Mouse (Mus musculus): ENCODE measurements around the gene Ceacam1. TPM values are rescaled to one million over a fixed set of nuclear protein-coding genes. Genes with fewer than 3 reads are reported as not detected.
"Not testable (repeated sequence)": the region's sequence is repeated elsewhere in the genome, so short reads cannot be mapped to it uniquely, and the experiment has no call there.

Gene Ceacam1
- total RNA-seq, 2 experiments from 2014 or later, result 18.5 to 43.8 TPM

DNA sequence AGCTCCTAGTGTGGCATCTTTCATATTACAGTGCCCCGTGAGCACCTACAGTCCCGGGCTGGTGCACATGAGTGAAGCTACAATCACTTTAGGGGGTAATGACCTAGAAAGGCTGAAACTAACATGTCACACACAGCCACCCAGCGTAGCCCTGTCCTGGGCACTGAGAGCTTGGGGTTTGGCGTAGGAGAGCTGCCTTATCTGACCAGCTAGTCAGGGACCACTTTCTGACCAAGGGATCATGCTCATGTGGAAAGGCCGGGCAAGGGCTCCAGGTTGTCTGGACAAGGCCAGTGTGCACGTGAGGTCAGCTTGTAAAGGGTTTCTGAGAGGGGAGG, 36.6 kb downstream of the Ceacam1 start:
- no peak for ATAC-seq (replicated peaks; ENCODE audit: poor library complexity, severe bottlenecking)

DNA sequence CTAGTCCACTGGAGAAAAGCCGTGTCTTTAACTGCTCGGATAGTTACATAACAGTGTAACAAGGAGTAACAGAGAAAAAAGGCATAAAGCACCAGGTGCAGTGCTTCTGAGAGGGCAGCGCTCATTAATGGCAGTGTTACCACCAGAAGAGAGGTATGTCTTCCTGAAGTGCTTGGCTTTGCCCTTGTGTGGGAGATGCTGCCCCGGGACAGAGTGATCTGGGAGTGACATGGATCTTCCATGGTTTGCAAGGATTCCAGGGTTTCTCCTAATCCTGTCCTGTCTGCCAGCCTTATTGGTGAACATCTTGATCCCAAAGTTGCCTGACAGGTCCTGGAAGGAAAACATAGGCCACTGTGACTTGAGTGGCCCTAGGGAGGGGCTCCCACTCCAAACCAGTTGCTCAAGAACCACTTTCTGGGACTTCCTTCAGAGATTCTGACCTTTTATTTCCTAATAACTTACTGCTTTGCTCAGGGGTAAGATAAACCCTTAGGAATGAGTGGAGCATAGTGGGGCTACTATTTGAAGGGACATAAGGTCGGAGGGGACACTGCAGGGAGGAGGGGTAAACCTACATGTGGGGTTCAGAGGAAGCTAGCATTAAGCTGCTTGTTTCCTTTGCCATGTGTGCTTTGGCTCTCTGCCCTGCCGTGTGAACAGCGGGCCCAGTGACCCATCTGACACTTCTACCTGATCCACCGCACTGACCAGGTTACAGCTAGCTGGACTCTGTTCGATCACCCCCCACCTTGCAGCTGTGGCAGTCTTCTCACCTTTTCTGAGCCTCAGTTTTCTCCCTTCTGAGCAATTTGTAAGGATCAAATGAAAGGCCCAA, 37.2 kb downstream of the Ceacam1 start:
- ATAC-seq (replicated peaks; ENCODE audit: poor library complexity, severe bottlenecking), result 0 out of 2 replicates have a peak, but pooled peaks have one; percentile 5

DNA sequence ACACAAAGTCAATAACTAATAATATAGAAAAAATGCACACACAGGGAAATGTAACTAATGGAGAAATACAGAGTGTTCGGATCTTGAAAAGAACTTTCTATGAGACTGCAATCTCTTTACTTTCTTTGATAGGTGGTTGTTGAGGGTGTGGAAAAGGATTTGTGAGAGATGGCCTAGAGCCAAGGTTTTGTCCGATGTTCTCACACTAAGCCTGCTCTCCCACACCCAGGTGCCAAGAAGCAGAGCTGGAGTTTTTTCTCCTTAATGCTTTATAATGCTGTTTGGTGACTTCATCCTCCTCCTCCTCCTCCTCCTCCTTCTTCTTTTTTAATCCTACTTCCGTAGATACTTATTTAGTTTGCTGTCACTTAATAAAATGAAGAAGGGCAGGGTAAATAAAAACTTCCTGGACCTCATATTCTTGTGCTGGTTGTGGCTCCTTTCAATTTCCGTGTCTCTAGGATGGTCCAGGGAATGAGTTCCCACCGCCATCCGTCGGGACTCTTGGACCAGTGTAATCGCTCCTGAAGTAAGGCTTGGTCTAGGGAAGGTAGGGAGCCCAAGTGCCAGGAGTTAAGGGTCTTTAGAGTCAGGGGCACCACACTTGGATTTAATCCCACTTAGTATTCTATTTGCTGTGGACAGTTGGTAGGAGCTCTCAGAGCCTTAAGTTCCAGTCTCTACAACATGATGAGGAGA, 38.1 kb downstream of the Ceacam1 start:
- ATAC-seq (replicated peaks; ENCODE audit: poor library complexity, severe bottlenecking), result no peak

DNA sequence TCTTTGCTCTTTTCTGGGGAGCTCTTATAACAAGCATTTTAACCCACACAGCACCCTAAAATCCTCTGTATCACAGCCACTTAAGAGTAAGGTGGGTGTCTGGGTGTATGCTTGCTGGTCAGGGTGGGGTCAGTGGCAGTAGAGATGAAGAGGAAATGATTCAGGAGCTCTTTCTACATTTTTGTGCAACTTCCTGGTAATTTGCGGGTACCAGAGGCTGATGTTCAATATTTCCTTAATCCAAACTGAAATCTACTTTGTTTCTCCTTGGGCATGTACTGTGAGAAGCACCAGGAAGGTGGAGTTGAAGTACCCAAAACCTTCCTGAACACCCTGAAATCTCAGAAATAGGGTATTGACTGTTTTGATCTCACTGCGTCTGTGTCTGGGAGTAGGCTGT, 40.7 kb downstream of the Ceacam1 start:
- peak; percentile 75 for ATAC-seq (replicated peaks; ENCODE audit: poor library complexity, severe bottlenecking)

DNA sequence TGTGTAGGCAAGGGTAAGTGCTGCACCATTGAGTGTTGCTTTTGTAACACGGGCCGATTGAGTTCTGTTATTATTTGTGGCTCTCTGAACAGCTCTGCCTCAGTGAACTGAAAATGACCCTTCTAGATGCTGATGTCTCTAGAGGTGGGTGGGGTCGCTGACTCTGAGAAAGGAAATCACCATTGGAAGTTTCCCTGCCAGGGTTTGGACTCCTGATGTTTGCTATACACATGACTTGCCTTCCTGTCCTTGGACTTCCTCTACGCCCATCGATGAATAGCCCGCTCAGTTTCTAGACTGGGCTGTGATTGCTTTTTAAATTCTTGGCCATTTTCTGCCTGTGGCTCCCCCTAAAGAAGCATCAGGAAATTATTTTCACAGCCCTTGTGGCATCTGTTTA, 41.2 kb downstream of the Ceacam1 start:
- no peak for ATAC-seq (replicated peaks; ENCODE audit: poor library complexity, severe bottlenecking)

DNA sequence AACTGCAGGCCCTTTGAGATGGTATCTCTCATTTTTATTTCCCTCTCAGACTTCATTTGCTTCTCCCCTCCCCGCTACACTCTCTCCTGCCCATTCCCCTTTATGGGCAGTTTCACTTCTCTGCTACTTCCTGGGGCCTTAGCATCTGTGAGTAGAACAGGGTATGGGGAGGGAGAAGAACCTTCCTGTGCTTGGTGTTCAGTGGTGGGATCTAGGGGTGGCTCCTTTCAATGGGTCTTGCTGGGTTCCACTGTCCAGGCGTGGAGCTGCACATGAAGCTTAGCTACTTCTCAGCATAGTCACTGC, 41.9 kb downstream of the Ceacam1 start:
- ATAC-seq (replicated peaks; ENCODE audit: poor library complexity, severe bottlenecking), result peak; percentile 53

DNA sequence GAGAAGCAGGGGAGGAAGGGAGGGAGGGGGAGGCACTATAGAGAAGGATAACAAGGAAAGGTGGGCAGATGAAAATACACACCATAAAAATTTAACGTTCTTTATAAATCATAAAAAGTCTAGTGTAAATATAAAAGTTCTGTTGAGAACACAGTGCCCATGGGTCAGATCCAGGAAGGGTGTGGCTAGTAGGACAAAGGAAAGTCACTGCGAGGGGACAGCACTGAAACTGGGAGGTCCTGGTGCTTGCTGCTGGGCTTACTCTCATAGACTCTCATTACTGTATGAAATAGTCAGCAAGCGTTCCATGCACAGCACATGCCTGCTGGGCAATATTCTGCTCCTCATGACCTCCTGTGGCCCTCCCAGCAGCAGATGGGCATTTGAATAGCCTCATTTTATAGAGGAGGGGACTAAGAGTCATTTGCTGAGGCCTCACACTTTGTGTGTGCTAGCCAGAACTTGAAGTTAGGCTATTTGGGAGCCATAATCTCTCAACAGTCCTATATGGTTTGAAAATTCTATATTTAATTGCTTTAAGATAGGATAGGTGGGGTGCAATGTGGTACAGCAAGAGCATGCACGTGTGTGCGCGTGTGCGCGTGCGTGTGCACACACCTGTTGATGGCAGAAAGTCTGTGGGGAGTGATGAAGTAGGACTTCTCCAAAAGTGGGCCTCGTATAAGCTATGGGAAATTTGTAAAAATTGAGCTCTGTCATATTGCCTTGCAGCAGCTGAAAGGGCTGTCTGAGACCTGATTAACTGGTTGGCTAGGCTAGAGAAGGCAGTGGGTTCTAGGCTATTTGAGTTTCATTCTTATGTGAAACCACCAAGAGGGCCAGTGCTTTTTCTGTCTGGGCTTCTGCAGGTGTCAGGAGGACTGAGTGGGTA, 42.5 kb downstream of the Ceacam1 start:
- no peak for ATAC-seq (replicated peaks; ENCODE audit: poor library complexity, severe bottlenecking)

DNA sequence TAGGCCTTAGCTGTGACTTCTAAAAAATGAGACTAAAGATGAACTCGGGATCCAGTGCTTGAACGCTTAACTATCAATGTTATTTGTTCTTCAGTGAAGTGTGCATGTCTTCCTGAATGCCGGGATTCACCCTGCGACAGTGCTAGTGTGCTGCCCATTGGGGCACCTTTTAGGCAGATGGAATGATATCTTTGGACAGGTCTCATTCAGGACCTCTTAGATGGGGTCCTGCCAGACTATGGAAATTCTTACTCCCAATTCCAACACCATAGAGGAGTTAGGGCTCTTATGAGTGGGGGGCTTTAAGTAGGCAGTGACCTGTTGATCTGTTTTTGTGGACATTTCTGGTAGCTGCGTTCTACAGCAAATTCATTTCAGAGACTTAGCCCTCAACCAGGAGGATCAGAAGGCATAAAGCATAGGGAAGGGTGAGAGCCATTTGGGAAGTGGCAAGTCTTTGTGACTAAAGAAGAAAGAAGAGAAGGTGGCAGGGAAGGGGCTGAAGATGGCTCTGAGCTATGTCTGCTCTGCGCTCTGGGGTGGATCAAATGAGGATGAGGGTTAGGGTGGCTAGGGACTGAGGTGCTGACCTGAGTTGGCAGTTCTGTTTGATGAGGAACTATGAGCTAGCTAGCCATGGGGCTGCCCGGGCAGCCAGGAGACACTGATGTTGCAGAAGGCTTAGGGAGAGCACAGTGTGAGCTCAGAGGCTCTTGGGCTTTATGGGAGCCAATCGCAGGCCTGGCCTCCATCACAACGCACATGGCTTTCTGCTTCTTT, 43.4 kb downstream of the Ceacam1 start:
- ATAC-seq (replicated peaks; ENCODE audit: poor library complexity, severe bottlenecking), result no peak

DNA sequence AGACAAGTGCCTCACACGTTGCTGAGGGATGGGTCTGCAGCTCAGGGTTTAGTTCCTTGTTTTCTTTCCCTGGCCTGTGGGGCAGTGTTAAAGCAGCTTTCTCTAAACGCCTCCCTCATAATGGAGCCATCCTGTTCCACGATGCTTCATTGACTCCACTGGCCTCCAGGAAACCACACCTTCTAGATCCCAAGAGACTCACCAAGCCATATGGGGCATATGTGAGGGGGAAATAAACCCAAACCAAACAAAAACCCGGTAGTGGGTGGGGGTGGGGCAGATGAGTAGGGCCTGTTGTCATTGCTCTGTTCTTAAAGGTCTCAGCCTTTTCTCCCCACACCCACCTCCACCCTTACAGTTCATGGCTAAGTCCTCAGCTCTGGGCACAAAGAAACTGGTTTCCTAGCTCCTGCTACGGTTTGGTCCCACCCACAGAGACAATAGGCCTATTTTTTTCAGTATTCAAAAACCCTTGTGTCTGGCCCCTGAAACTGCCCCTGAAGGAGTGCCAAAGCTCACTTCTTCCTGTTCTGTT, 44.3 kb downstream of the Ceacam1 start:
- ATAC-seq (replicated peaks; ENCODE audit: poor library complexity, severe bottlenecking), result peak; percentile 60

DNA sequence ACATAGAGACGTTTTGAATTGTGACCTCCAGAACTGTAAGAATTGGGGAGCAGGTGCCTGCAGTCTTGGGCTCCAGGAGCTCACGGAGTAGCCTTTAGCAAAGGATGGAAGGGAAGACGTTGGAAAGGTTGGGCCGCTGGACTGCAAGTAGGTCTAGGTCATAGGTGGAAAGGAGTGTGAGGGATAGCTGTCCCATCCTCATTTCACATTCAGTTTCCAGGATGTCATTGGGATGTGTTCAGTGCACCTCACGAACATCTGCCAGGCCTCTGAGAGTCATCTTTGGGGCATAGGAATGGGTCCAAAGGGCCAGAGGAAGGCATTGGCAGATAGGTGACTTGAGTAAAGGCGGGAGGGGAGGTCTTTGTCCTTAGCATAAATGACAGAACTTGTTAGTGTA, 45.0 kb downstream of the Ceacam1 start:
- ATAC-seq (replicated peaks; ENCODE audit: poor library complexity, severe bottlenecking), result no peak

DNA sequence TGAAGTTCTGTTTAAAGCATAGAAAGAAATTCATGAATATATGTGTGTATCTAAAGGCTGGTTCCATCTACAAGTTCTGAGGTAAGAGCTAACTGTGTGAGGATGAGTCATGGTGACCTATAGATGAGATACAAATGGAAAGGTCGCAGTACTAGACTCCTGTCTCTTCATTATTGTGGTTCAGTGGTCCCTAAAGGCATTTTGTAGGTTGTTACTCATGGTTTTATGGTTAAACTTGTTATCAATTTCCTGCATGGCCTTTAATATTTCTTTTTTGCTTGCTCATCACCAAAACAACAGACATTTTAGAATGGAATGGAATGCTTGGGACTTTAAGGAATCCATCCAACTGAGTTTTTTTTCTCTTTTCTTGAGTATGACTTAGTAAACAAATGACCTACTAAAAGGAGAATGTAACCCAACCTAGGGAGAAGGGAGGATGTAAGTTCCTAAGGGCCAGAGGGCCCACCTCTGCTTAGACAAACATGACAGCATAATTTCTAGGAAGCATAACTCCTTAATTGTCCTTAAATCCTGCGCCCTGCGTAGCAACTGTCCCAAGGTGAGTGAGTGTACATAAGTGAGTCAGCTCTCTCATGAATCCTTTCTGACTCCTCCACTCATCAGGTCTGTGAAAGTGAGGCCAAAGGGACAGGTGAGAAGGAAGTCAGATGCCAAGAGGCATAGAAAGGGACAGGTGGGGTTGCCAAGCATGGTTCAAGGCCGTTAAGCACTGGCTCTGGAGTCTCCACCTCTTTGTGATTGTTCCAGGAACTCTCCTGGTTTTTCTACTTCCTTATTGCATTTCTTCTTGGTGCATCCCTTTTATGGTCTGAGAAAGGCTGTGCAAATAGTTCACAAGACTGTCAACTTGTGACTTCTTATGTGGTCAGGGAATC, 47.3 kb downstream of the Ceacam1 start:
- ATAC-seq (replicated peaks; ENCODE audit: poor library complexity, severe bottlenecking), result no peak

DNA sequence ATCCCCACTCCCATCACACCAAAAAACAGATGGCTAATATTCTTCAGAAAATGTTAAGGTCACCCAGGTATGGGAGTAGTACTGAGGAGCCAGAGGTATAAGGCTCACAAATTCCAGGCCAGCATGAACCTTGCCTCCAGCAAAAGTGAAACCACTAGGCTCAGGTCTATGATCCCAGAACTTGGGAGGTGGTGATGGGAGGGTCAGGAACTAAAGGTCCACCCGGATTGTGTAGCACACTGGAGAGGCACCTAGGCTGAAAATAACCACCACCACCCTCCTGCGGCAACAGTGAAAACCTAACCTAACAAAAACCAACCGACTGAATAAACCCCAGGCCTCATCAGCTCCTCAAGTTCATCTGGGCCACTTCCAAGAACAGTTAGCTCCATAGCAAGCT, 49.1 kb downstream of the Ceacam1 start:
- ATAC-seq (replicated peaks; ENCODE audit: poor library complexity, severe bottlenecking), result no peak

DNA sequence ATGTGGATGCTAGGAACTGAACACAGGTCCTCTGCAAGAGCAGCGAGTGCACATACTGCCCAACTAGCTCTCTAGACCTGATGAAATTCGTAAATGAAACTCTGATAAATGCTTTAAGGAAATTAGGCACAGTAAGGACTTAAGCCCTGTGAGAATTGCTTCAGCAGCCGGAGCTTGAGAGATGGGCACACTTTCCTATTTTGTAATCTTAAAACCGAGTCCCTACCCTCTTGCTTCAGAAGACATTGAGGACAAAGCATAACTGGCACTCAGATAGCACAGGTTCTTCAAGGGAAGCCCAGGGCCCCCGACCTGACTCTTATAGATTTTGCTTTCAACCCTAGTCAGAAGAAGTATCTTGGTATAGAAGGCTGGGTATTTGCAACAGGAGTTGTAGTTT, 50.3 kb downstream of the Ceacam1 start:
- peak; percentile 86 for ATAC-seq (replicated peaks; ENCODE audit: poor library complexity, severe bottlenecking)

DNA sequence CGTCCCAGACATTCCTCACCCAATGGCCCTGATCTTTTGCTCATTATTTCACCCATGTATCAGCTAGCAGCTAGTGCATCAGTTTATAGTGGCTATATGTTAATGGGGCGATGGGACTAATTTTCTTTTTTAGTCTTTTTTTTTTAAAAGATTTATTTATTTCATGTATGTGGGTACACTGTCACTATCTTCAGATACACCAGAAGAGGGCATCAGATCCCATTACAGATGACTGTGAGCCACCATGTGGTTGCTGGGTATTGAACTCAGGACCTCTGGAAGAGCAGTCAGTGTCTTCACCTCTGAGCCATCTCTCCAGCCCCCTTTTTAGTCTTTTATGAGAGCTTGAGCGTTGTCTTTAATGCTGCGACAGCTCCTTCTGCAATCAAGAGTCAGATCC, 51.0 kb downstream of the Ceacam1 start:
- not testable (repeated sequence) for ATAC-seq (replicated peaks; ENCODE audit: poor library complexity, severe bottlenecking)

DNA sequence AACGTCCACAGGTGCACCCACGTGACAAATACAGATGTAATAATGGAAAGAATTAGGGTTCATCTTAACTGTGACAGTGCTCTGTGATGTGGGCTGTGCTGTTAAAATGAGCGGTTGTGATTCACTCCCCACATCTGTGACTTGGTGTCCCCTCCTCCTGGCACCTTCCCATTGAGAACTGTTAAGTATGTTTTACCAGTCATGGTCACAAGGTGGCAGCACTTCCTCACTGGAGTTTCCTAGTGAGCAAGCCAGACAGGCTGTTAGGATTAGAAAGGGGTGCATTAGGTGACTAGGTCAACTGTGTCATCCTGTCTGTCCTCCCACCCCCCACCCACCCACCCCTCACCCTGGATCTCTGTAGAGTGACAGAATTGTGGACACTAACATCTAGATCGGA, 53.0 kb downstream of the Ceacam1 start:
- peak; percentile 74 for ATAC-seq (replicated peaks; ENCODE audit: poor library complexity, severe bottlenecking)

DNA sequence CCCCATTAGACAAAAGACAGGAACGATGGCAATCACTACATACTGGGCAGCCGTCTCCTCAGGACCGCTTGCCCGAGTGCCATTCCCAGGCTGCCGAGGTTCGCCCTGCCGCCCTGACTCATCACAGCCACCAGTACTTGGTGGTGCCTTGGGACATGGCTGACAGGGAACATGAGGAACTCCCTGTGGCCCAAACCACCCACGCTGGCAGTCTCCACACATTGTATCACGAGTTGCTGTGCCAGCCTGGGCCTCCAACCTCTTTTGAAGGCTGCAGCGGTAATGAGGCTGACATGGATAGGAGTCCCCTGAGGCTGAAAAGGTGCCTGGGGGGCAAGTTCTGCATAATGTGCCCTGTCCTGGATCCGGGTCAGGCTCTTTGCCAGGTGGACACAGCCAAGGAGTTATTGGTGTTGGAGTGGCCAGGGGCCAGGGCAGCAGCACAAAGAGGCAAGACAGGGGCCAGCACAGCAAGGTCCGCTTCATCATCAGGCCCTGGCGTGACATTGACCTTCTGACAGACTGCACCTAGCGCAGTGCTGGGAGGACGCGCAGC, 55.0 kb downstream of the Ceacam1 start:
- no peak for ATAC-seq (replicated peaks; ENCODE audit: poor library complexity, severe bottlenecking)

DNA sequence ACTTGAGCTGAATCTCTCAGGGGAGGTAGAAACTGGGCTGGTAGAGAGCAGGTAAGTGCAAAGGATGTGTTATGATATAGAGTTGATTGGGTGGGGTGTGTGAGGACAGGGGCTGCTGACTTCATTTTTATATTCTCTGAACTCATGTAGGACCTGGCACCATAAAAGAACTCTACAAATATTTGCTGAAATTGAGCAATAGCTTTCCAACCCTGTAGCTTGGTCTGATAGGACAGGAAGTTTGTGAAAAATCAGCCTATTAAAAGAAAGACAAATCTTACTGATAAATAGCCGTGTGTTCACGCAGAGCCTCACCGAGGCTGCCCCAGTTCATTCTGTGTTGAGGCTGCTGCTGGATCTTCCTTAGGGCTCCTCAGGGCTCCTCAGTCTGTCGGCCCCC, 57.5 kb downstream of the Ceacam1 start:
- no peak for ATAC-seq (replicated peaks; ENCODE audit: poor library complexity, severe bottlenecking)

DNA sequence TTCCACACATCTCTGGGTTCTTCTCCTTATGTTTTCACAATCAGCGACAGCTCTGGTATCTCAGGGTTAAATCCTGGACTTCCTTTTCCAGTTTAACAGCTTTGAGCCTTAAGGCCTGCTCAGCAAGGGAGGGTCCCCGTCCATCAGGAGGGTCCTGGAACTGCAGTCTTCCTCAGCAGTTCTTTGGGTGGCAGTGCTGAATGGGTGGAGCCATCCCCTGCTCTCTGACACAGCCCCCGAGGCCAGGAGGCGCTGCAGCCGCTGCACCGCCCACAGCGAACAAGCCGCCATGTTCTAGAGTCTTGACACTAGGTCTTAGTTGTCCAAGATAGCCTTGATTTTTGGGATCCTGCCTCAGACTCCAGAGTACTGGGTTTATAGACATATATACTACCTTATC, 57.9 kb downstream of the Ceacam1 start:
- ATAC-seq (replicated peaks; ENCODE audit: poor library complexity, severe bottlenecking), result no peak

DNA sequence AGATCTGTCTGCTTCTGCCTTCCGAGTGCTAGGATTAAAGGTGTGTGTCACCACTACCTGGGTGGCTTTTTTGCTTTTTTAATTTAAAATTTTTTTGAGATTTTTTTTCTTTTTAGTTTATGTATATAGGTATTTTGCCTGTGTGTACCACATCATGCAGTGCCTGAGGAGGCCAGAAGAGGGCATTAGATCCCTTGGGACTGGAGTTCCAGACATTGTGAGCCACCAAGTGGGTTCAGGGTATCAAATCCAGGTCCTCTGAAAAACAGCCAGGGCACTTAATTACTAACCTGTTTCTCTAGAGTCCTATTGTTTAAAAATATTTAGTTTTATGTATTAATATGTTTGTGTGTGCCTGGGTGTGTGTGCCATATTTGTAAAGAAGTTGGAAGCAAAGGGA, 59.8 kb downstream of the Ceacam1 start:
- no peak for ATAC-seq (replicated peaks; ENCODE audit: poor library complexity, severe bottlenecking)
